Mouse (Mus musculus) lung, adult 2 months (tissue): ENCODE measurements around the gene Fra10ac1.

Experiments
- CTCF ChIP-seq: fragments of 200-500 bp; IDR thresholded peaks from 2 replicates; pipeline ENCODE4 v1.5.1; 2011; ENCODE audit warnings: mild to moderate bottlenecking, low read length, control low read depth; ENCODE audit not compliant: insufficient read depth
- POLR2A ChIP-seq: fragments of 200-500 bp; IDR thresholded peaks from 2 replicates; pipeline ENCODE4 v1.6.1; 2011; ENCODE audit warnings: low read depth, mild to moderate bottlenecking, control low read depth, low read length, borderline replicate concordance; ENCODE audit errors: extremely low read depth

DNA sequence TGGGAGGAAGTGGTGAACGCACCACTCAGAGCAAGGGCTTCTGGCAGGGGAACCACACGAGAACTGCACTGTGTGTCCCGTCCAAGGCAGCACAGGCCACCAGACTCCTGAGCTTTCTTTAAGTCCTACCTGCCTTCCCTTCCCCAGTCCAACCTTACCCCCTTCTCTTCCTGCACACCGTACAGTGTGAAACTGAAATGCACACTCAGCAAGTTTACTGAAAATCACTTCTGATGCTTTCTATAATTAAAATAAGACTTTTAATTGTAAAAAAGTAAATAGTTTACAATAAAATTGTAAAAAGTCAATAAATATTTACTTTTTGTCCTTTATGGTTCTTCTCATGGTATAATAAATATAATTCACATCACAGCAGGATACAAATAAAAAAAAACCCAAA is 28.7 kb downstream of the Fra10ac1 start:
- TF ChIP-seq POLR2A (no peak), CTCF (no peak)
